Mouse (Mus musculus) 3134 (cell line): ENCODE results near the gene Qars.

Experiments
- DNase-seq: peaks from one replicate; pipeline ENCODE4 v3.0.0-alpha.2; 2011; ENCODE audit warnings: low spot score; ENCODE audit not compliant: insufficient read length; ENCODE audit errors: extremely low read depth

Gene Qars

GRCm38 (mm10) chr9:108523341-108523740, 15.8 kb downstream of the Qars start:
- no peak for DNase-seq

- no peak for DNase-seq
Measured at GRCm38 (mm10) chr9:108525400-108525799, 17.9 kb downstream of the Qars start.

DNA sequence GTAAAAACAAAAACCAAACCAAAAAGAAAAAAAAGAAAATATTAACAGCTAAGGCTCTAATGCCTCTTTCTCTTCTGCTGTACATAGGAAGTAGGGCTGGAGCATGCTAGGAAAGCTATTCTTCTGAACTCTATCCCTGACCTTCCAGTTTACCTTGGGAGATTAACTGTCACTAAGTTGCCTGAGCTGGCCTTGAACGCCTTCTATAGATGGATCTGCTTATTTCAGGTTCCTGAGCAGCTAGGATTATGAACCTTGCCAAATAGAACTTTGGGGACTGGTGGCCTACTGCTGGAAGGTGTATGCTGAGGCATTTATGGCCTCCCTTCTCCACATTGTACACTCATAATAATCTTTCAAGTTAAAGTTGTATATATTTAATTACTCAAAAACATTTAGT, 23.4 kb downstream of the Qars start:
- no peak for DNase-seq

- no peak for DNase-seq
Measured at GRCm38 (mm10) chr9:108531496-108531895, 24.0 kb downstream of the Qars start.

DNA sequence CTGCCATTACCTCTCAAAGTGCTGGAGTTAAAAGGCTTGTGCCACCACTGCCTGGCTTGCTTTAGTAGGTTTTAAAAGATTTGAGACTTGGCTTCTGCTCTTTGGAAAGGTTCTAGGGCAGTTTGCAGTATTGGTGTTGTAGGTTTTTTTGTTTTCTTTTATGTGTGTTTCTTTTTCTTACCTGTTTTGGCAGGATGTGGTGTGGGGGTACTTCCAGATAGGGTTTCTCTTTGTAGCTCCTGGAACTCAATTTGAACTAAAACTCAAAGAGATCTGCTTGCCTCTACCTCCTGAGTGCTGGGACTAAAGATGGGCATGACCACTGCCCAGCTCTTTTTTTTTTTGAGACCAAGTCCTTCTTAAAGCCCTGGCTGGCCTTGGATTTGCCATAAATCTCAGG, 33.3 kb downstream of the Qars start:
- DNase-seq, result no peak

DNA sequence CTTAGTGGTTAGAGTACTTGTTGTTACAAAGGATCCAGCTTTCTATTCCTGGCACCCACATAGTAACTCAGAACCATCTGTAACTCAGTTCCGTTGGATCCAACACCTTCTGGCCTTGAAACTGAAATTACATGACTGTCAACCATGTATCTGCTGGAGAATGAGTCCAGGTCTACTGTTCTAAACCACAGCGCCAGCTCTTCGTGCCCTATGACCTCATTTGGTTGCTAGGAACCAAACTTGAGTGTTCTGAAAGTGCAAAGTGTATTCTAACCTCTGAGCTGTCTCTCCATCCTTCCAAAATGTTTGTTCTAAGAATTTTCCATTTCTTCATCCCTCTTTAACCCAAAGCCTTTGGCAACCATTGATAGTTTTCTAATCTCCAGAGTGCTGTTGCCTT, 38.5 kb downstream of the Qars start:
- DNase-seq, result no peak

DNA sequence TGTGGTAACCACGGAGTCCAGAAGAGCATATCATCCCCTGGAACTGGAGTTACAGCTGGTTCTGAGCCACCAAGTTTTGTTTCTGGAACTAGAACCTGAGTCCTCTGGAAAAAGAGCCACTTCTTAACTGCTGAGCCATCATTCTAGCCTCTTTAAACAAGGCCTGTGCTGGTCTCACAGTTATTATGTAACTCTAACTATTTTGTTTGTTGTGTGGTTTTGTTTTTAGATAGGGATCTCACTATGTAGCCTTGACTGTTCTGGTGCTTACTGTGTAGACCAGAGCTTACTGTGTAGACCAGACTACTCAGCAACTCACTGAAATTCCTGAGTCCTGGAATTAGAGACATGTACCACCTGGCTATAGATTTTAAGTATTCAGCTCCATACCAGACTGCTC, 39.4 kb downstream of the Qars start:
- DNase-seq, result no peak

DNA sequence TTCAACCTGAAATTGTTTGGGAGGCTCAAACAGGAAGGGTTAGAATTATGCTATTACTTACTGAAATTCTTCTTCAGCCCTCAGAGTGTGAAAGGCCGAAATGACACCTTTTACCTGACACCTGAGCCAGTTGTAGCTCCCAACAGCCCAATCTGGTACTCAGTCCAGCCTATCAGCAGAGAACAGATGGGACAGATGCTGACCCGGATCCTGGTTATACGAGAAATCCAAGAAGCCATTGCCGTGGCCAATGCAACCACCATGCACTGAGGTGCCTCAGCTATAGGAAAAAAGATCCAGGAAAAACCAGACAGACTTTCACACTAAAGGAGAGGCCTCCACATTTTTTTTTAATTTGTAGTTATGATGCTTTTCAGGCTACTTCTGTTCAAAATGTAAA, 51.7 kb downstream of the Qars start:
- DNase-seq, result no peak

- peak; percentile 97 for DNase-seq
Measured at GRCm38 (mm10) chr9:108560227-108560841, 52.8 kb downstream of the Qars start, which contains the start of gene Impdh2. Gene Impdh2 (plus strand): TSS chr9:108560286.

DNA sequence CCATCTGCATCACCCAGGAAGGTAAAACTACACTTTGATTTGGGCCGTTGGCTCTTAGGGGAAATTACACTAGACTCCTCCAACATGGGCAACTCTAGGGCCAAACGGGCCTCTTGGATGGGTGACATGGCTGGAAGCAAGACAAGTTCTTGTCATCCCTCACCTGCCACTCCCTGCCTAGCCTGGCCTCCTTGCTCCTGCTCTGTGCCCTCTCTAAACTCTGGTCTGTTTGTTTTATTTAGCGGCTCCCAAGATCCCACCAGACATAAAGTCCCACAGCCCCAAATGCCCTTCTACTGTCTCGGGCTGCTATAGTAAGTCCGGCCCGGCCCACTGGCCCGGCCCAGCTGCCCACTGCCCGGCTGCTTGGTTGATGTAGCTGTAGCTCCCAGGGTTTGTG, 56.2 kb downstream of the Qars start:
- DNase-seq, result no peak

- DNase-seq, result no peak
Measured at GRCm38 (mm10) chr9:108564131-108564530, 56.6 kb downstream of the Qars start.
